Mouse (Mus musculus) lung, postnatal 0 days (tissue): ENCODE data around the gene Mtf1. TPM values are rescaled to one million over a fixed set of nuclear protein-coding genes. Genes with fewer than 3 reads are reported as not detected.

Experiments used
- ATAC-seq: fragments of 200-750 bp; cut with Nextera tagmentation; 2 replicates; pipeline ENCODE4 v1.8.0; 2017; ENCODE audit warnings: moderate library complexity
- DNase-seq: peaks from one replicate; pipeline ENCODE4 v3.0.0-alpha.2; 2016; ENCODE audit warnings: low spot score
- H3K27ac ChIP-seq: fragments of 300-500 bp; sonication (generic); 2 replicates; pipeline ENCODE4 v1.5.1; 2014; ENCODE audit warnings: antibody characterized with exemption, mild to moderate bottlenecking, low read length, mixed read lengths
- H3K27me3 ChIP-seq: fragments of 300-500 bp; sonication (generic); replicated peaks from 2 replicates; pipeline ENCODE4 v1.6.1; 2014; ENCODE audit warnings: low read length, mixed read lengths; ENCODE audit not compliant: insufficient read depth
- H3K36me3 ChIP-seq: fragments of 300-500 bp; sonication (generic); 2 replicates; pipeline ENCODE4 v1.6.1; 2014; ENCODE audit warnings: low read length, mixed read lengths; ENCODE audit not compliant: insufficient read depth
- H3K4me1 ChIP-seq: fragments of 300-500 bp; sonication (generic); 2 replicates; pipeline ENCODE4 v1.6.1; 2014; ENCODE audit warnings: antibody characterized with exemption, low read depth, low read length, mixed read lengths; ENCODE audit not compliant: insufficient read depth
- H3K4me2 ChIP-seq: fragments of 300-500 bp; sonication (generic); replicated peaks from 2 replicates; pipeline ENCODE4 v1.6.1; 2014; ENCODE audit warnings: low read depth, mild to moderate bottlenecking, low read length, moderate library complexity, mixed read lengths
- H3K4me3 ChIP-seq: fragments of 300-500 bp; sonication (generic); 2 replicates; pipeline ENCODE4 v1.5.1; 2014; ENCODE audit warnings: low read depth, low read length
- H3K9ac ChIP-seq: fragments of 300-500 bp; sonication (generic); replicated peaks from 2 replicates; pipeline ENCODE4 v1.6.1; 2014; ENCODE audit warnings: low read depth, mild to moderate bottlenecking
- H3K9me3 ChIP-seq: fragments of 300-500 bp; sonication (generic); 2 replicates; pipeline ENCODE4 v1.6.1; 2016; ENCODE audit warnings: low read length, mixed read lengths
- CTCF ChIP-seq: IDR thresholded peaks from 2 replicates; pipeline ENCODE4 v1.5.1; 2016; ENCODE audit warnings: antibody characterized with exemption, mild to moderate bottlenecking
- EP300 ChIP-seq: IDR thresholded peaks from 2 replicates; pipeline ENCODE4 v1.6.1; 2016; ENCODE audit warnings: antibody characterized with exemption, mild to moderate bottlenecking, control low read depth
- WGBS: fragments of 180-500 bp; shearing (Covaris S2); extraction: QIAGEN DNeasy Blood & Tissue Kit; methylation state at CpG from one replicate; pipeline ENCODE4 v1.1.7; 2014; 5-methylcytosine and 5-hydroxymethylcytosine counted together
- polyA plus RNA-seq: library from polyadenylated mRNA; unstranded; fragments of >200 nt; fragmentation: Nextera tagmentation; extraction: Ambion mirVana; gene quantifications from 2 replicates; pipeline ENCODE4 v1.2.1, GENCODE M21; 2015

The Mtf1 gene
- polyA plus RNA-seq, 1 experiment from 2014 or later = 10.8 TPM

- ATAC-seq (peak; percentile 62; the same call in 1 of the 2 replicates), DNase-seq (peak; percentile 75)
- TF ChIP-seq CTCF (no peak), EP300 (no peak)
- Histone ChIP-seq H3K27me3 (peaks cover 22% of the 10 kb centered on the region; the same call in 1 of the 2 replicates), H3K36me3 (no peaks in the 10 kb centered on the region), H3K4me3 (no peak overlapping the region), H3K4me2 (no peak overlapping the region), H3K9me3 (no peaks in the 10 kb centered on the region), H3K27ac (no peak overlapping the region), H3K4me1 (no peaks in the 10 kb centered on the region), H3K9ac (no peak overlapping the region)
- 5% methylated on average over 7 of the region's 7 CpGs for WGBS
Measured at GRCm38 (mm10) chr4:124860446-124860845, 58.5 kb downstream of the Mtf1 start.

GRCm38 (mm10) chr4:124861283-124862188 is 59.6 kb downstream of the Mtf1 start, which contains the start of gene Maneal:
TSS of gene Maneal (minus strand) at chr4:124862171.
- no peak; the same call in 1 of the 2 replicates for ATAC-seq
- H3K4me3 ChIP-seq = peak within 1 kb of the TSS; percentile 27

GRCm38 (mm10) chr4:124872719-124873118 is 70.8 kb downstream of the Mtf1 start:
- Histone ChIP-seq H3K27me3 (no peaks in the 10 kb centered on the region), H3K4me3 (no peak overlapping the region), H3K9me3 (no peaks in the 10 kb centered on the region), H3K4me1 (no peaks in the 10 kb centered on the region), H3K27ac (no peak overlapping the region), H3K4me2 (no peak overlapping the region), H3K9ac (no peak overlapping the region), H3K36me3 (no peaks in the 10 kb centered on the region)
- TF ChIP-seq EP300 (no peak), CTCF (peak; percentile 22)
- DNase-seq (no peak), ATAC-seq (no peak)
- WGBS = 100% methylated on average over 1 of the region's 1 CpGs

More at GRCm38 (mm10) chr4:124861283-124862188, 59.6 kb downstream of the Mtf1 start, which contains the start of gene Maneal:
- Histone ChIP-seq H3K27ac (no peak within 1 kb of the TSS), H3K9me3 (no peaks in the 10 kb centered on the region), H3K27me3 (peaks cover 22% of the 10 kb centered on the region; the same call in 1 of the 2 replicates), H3K9ac (no peak within 1 kb of the TSS), H3K4me2 (peak within 1 kb of the TSS; percentile 49), H3K4me1 (no peaks in the 10 kb centered on the region), H3K36me3 (no peaks in the 10 kb centered on the region)
- TF ChIP-seq CTCF (no peak), EP300 (no peak)
- WGBS = 7% methylated on average over 35 of the region's 77 CpGs
- no peak for DNase-seq

- ATAC-seq (no peak), DNase-seq (no peak)
- Histone ChIP-seq H3K4me2 (0 out of 2 replicates have a peak within 1 kb of the TSS, but pooled peaks have one; percentile 3), H3K27me3 (peaks cover 24% of the 10 kb centered on the region), H3K9ac (no peak within 1 kb of the TSS), H3K4me3 (no peak within 1 kb of the TSS), H3K36me3 (no peaks in the 10 kb centered on the region), H3K4me1 (no peaks in the 10 kb centered on the region), H3K9me3 (no peaks in the 10 kb centered on the region), H3K27ac (no peak within 1 kb of the TSS)
- 7% methylated on average over 11 of the region's 11 CpGs for WGBS
- TF ChIP-seq EP300 (no peak), CTCF (no peak)
Measured at GRCm38 (mm10) chr4:124880599-124880998, 78.7 kb downstream of the Mtf1 start, which contains the start of gene Epha10. TSS of gene Epha10 (plus strand) at chr4:124880899.

DNA sequence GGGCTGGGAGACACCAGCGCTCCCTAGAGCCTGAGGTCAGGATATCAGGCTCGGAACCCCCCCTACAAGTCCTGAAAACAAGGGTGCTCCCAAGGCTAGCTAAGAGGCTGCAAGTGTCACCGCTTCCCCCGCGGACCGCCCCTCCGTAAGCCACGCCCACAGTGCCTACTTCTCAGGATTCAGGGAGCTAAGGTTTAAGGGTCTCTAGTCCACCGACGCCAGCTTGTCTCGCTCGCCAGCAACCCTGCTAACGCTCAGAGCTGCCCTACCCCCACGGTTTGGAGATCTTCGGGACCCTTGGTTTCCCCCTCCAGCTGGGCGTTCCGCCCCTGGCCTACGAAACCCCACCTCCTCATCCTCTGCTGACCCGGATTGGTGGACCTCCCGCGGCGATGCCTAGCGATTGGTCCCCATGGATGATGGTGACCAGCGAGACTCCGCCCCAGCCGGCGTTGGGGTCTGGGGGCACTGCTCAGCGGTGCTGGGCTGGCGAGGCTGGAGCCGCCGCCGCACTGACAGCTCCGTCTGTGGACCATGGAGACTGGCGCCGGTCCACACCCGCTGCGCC is 79.5 kb downstream of the Mtf1 start:
- Histone ChIP-seq H3K4me1 (no peaks in the 10 kb centered on the region), H3K9ac (no peak overlapping the region), H3K4me2 (0 out of 2 replicates have a peak overlapping the region, but pooled peaks have one; percentile 3), H3K4me3 (no peak overlapping the region), H3K9me3 (no peaks in the 10 kb centered on the region), H3K36me3 (no peaks in the 10 kb centered on the region), H3K27me3 (peaks cover 24% of the 10 kb centered on the region), H3K27ac (no peak overlapping the region)
- WGBS = under 1% methylated on average over 31 of the region's 37 CpGs
- ATAC-seq (no peak), DNase-seq (no peak)
- TF ChIP-seq CTCF = no peak
- no peak for TF ChIP-seq EP300

GRCm38 (mm10) chr4:124882151-124882729 is 80.3 kb downstream of the Mtf1 start:
- TF ChIP-seq CTCF = no peak
- TF ChIP-seq EP300 = no peak
- Histone ChIP-seq H3K4me3 (no peak overlapping the region), H3K9ac (no peak overlapping the region), H3K9me3 (no peaks in the 10 kb centered on the region), H3K4me2 (no peak overlapping the region), H3K27ac (no peak overlapping the region), H3K36me3 (no peaks in the 10 kb centered on the region), H3K27me3 (peaks cover 24% of the 10 kb centered on the region), H3K4me1 (no peaks in the 10 kb centered on the region)
- ATAC-seq (no peak; the same call in 1 of the 2 replicates), DNase-seq (peak; percentile 23)
- WGBS = 1% methylated on average over 31 of the region's 37 CpGs
